Mouse (Mus musculus): ENCODE data around the gene Bad. TPM values are rescaled to one million over a fixed set of nuclear protein-coding genes. Genes with fewer than 3 reads are reported as not detected.
"Not testable (repeated sequence)": the region's sequence is repeated elsewhere in the genome, so short reads cannot be mapped to it uniquely, and the experiment has no call there.

The Bad gene
- polyA plus RNA-seq, 1 experiment = not detected

GRCm38 (mm10) chr19:6985951-6986708 is 44.5 kb downstream of the Bad start:
- WGBS = 77% methylated on average over 10 of the region's 10 CpGs
- no peak overlapping the region for H3K4me3 ChIP-seq (ENCODE audit: insufficient read depth, low read depth, low read length)
- no peak for TF ChIP-seq POLR2A (IDR thresholded peaks at IDR 0.05; ENCODE audit: insufficient read depth, low read depth, low read length)
- no peak for TF ChIP-seq CTCF (IDR thresholded peaks at IDR 0.05; ENCODE audit: insufficient read depth, low read depth, low read length)
- H3K4me1 ChIP-seq (ENCODE audit: control insufficient read depth, insufficient read depth, low read length) = peaks cover 13% of the 10 kb centered on the region
- H3K27ac ChIP-seq (ENCODE audit: insufficient read depth, low read depth, low read length) = peak overlapping the region; percentile 55; the same call in 1 of the 2 replicates

GRCm38 (mm10) chr19:6987061-6987903 is 45.6 kb downstream of the Bad start, which contains the start of gene Vegfb:
Vegfb (minus strand) TSS chr19:6987651.
- TF ChIP-seq CTCF (IDR thresholded peaks at IDR 0.05; ENCODE audit: insufficient read depth, low read depth, low read length) = no peak
- no peak for TF ChIP-seq POLR2A (IDR thresholded peaks at IDR 0.05; ENCODE audit: insufficient read depth, low read depth, low read length)
- under 1% methylated on average over 82 of the region's 85 CpGs for WGBS

GRCm38 (mm10) chr19:6987904-6988285 is 46.2 kb downstream of the Bad start:
- WGBS = 2% methylated on average over 8 of the region's 8 CpGs
- no peak for TF ChIP-seq CTCF (IDR thresholded peaks at IDR 0.05; ENCODE audit: insufficient read depth, low read depth, low read length)
- TF ChIP-seq POLR2A (IDR thresholded peaks at IDR 0.05; ENCODE audit: insufficient read depth, low read depth, low read length) = no peak
- H3K4me3 ChIP-seq (ENCODE audit: insufficient read depth, low read depth, low read length) = peak overlapping the region; percentile 74
- H3K27ac ChIP-seq (ENCODE audit: insufficient read depth, low read depth, low read length) = peak overlapping the region; percentile 61
- peaks cover 16% of the 10 kb centered on the region for H3K4me1 ChIP-seq (ENCODE audit: control insufficient read depth, insufficient read depth, low read length)

More at GRCm38 (mm10) chr19:6987061-6987903, 45.6 kb downstream of the Bad start, which contains the start of gene Vegfb:
- Histone ChIP-seq H3K27ac (ENCODE audit: insufficient read depth, low read depth, low read length) (peak within 1 kb of the TSS; percentile 61), H3K4me1 (ENCODE audit: control insufficient read depth, insufficient read depth, low read length) (peaks cover 13% of the 10 kb centered on the region), H3K4me3 (ENCODE audit: insufficient read depth, low read depth, low read length) (peak within 1 kb of the TSS; percentile 74)

- peaks cover 21% of the 10 kb centered on the region for H3K4me1 ChIP-seq (ENCODE audit: control insufficient read depth, insufficient read depth, low read length)
- no peak overlapping the region for H3K4me3 ChIP-seq (ENCODE audit: insufficient read depth, low read depth, low read length)
- TF ChIP-seq CTCF (IDR thresholded peaks at IDR 0.05; ENCODE audit: insufficient read depth, low read depth, low read length) (no peak), POLR2A (IDR thresholded peaks at IDR 0.05; ENCODE audit: insufficient read depth, low read depth, low read length) (no peak)
- H3K27ac ChIP-seq (ENCODE audit: insufficient read depth, low read depth, low read length) = no peak overlapping the region
- 90% methylated on average over 8 of the region's 8 CpGs for WGBS
Observed at GRCm38 (mm10) chr19:6989251-6989650, 47.6 kb downstream of the Bad start.

- 89% methylated on average over 6 of the region's 6 CpGs for WGBS
Observed at GRCm38 (mm10) chr19:6990712-6991111, 49.1 kb downstream of the Bad start.

GRCm38 (mm10) chr19:6991166-6991565 is 49.5 kb downstream of the Bad start:
- not testable (repeated sequence) for H3K4me3 ChIP-seq (ENCODE audit: insufficient read depth, low read depth, low read length); H3K27ac ChIP-seq (ENCODE audit: insufficient read depth, low read depth, low read length)
- H3K4me1 ChIP-seq (ENCODE audit: control insufficient read depth, insufficient read depth, low read length) = peaks cover 31% of the 10 kb centered on the region
- WGBS = 93% methylated on average over 6 of the region's 6 CpGs

More at GRCm38 (mm10) chr19:6990712-6991111, 49.1 kb downstream of the Bad start:
- TF ChIP-seq CTCF (IDR thresholded peaks at IDR 0.05; ENCODE audit: insufficient read depth, low read depth, low read length) (no peak), POLR2A (IDR thresholded peaks at IDR 0.05; ENCODE audit: insufficient read depth, low read depth, low read length) (no peak)
- Histone ChIP-seq H3K4me1 (ENCODE audit: control insufficient read depth, insufficient read depth, low read length) (peaks cover 34% of the 10 kb centered on the region), H3K4me3 (ENCODE audit: insufficient read depth, low read depth, low read length) (no peak overlapping the region), H3K27ac (ENCODE audit: insufficient read depth, low read depth, low read length) (no peak overlapping the region)

- Histone ChIP-seq H3K27ac (ENCODE audit: insufficient read depth, low read depth, low read length) (0 out of 2 replicates have a peak within 1 kb of the TSS, but pooled peaks have one; percentile 2), H3K4me1 (ENCODE audit: control insufficient read depth, insufficient read depth, low read length) (peaks cover 32% of the 10 kb centered on the region), H3K4me3 (ENCODE audit: insufficient read depth, low read depth, low read length) (peak within 1 kb of the TSS; percentile 66)
- under 1% methylated on average over 37 of the region's 37 CpGs for WGBS
- TF ChIP-seq POLR2A (IDR thresholded peaks at IDR 0.05; ENCODE audit: insufficient read depth, low read depth, low read length) (no peak), CTCF (IDR thresholded peaks at IDR 0.05; ENCODE audit: insufficient read depth, low read depth, low read length) (0 out of 2 replicates have a peak, but pooled peaks have one; percentile 15)
Observed at GRCm38 (mm10) chr19:6992011-6992858, 50.6 kb downstream of the Bad start, which contains the start of gene Dnajc4. Dnajc4 (minus strand) TSS chr19:6992572.

- TF ChIP-seq CTCF (IDR thresholded peaks at IDR 0.05; ENCODE audit: insufficient read depth, low read depth, low read length) (no peak), POLR2A (IDR thresholded peaks at IDR 0.05; ENCODE audit: insufficient read depth, low read depth, low read length) (no peak)
- 59% methylated on average over 14 of the region's 14 CpGs for WGBS
Observed at GRCm38 (mm10) chr19:6993011-6993770, 51.5 kb downstream of the Bad start.

More at GRCm38 (mm10) chr19:6993011-6993770, 51.5 kb downstream of the Bad start:
- Histone ChIP-seq H3K4me3 (ENCODE audit: insufficient read depth, low read depth, low read length) (peak overlapping the region; percentile 48), H3K4me1 (ENCODE audit: control insufficient read depth, insufficient read depth, low read length) (peaks cover 36% of the 10 kb centered on the region), H3K27ac (ENCODE audit: insufficient read depth, low read depth, low read length) (0 out of 2 replicates have a peak overlapping the region, but pooled peaks have one; percentile 2)
